Mouse (Mus musculus) liver, embryonic 15.5 days (tissue): ENCODE data around the gene Igbp1b. TPM values are rescaled to one million over a fixed set of nuclear protein-coding genes. Genes with fewer than 3 reads are reported as not detected.

Source experiments
- ATAC-seq: fragments of 200-750 bp; cut with Nextera tagmentation; 2 replicates; pipeline ENCODE4 v1.8.0; 2017; ENCODE audit warnings: moderate number of reproducible peaks, mild to moderate bottlenecking, moderate library complexity; ENCODE audit not compliant: insufficient read depth
- H3K27ac ChIP-seq: fragments of 300-500 bp; sonication (generic); replicated peaks from 2 replicates; pipeline ENCODE4 v1.5.1; 2015; ENCODE audit warnings: mild to moderate bottlenecking, inconsistent platforms
- H3K27me3 ChIP-seq: fragments of 300-500 bp; sonication (generic); 2 replicates; pipeline ENCODE4 v1.6.1; 2015; ENCODE audit warnings: mild to moderate bottlenecking, inconsistent platforms
- H3K36me3 ChIP-seq: fragments of 300-500 bp; sonication (generic); replicated peaks from 2 replicates; pipeline ENCODE4 v1.6.1; 2015; ENCODE audit warnings: moderate library complexity, mild to moderate bottlenecking, inconsistent platforms
- H3K4me1 ChIP-seq: fragments of 300-500 bp; sonication (generic); replicated peaks from 2 replicates; pipeline ENCODE4 v1.6.1; 2015; ENCODE audit warnings: inconsistent platforms
- H3K4me2 ChIP-seq: fragments of 300-500 bp; sonication (generic); 2 replicates; pipeline ENCODE4 v1.6.1; 2015; ENCODE audit warnings: moderate library complexity, mild to moderate bottlenecking, inconsistent platforms
- H3K4me3 ChIP-seq: fragments of 300-500 bp; sonication (generic); replicated peaks from 2 replicates; pipeline ENCODE4 v1.5.1; 2015; ENCODE audit warnings: mild to moderate bottlenecking, inconsistent platforms
- H3K9ac ChIP-seq: fragments of 300-500 bp; sonication (generic); 2 replicates; pipeline ENCODE4 v1.6.1; 2015; ENCODE audit warnings: moderate library complexity, mild to moderate bottlenecking, inconsistent platforms
- H3K9me3 ChIP-seq: fragments of 300-500 bp; sonication (generic); replicated peaks from 2 replicates; pipeline ENCODE4 v1.6.1; 2016; ENCODE audit warnings: inconsistent platforms
- WGBS: fragments of 180-500 bp; shearing (Covaris S2); methylation state at CpG from one replicate; pipeline ENCODE4 v1.1.7; 2015; ENCODE audit warnings: mixed read lengths; ENCODE audit not compliant: insufficient replicate concordance; 5-methylcytosine and 5-hydroxymethylcytosine counted together
- polyA plus RNA-seq: library from polyadenylated mRNA; unstranded; fragments of >200 nt; fragmentation: Nextera tagmentation; extraction: Ambion mirVana; gene quantifications from 2 replicates; pipeline ENCODE4 v1.2.1, GENCODE M21; 2015

The Igbp1b gene
- polyA plus RNA-seq = not detected in 2 replicates

DNA sequence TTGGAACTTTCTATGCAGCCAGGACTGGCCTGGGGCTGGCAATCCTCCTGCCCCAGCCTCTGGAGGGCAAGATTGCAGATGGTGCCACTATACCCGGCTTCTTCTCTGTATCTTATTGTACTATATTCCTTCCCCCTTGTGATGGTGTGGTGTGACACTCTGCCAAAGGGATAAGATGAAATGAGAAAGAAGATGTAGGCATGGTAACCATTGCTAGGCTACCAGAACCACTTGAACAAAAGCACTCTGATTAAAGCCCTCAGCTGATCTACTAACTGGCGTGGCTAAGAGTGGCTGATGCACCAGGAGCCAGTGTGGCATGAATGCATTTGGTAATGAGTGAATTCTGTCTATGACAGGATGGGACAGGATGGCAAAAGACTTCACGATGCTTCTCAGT lies at the start of gene Igbp1b:
Gene Igbp1b (minus strand): TSS at position 29 of the 400 bp plus-strand sequence.
- no peaks in the 10 kb centered on the region for H3K36me3 ChIP-seq
- H3K27me3 ChIP-seq = no peaks in the 10 kb centered on the region
- ATAC-seq = no peak
- H3K4me1 ChIP-seq = no peaks in the 10 kb centered on the region
- no peak within 1 kb of the TSS for H3K4me2 ChIP-seq
- no peak within 1 kb of the TSS for H3K4me3 ChIP-seq
- no peak within 1 kb of the TSS for H3K9ac ChIP-seq
- H3K27ac ChIP-seq = no peak within 1 kb of the TSS
- 61% methylated on average over 3 of the region's 3 CpGs for WGBS
- no peaks in the 10 kb centered on the region for H3K9me3 ChIP-seq

DNA sequence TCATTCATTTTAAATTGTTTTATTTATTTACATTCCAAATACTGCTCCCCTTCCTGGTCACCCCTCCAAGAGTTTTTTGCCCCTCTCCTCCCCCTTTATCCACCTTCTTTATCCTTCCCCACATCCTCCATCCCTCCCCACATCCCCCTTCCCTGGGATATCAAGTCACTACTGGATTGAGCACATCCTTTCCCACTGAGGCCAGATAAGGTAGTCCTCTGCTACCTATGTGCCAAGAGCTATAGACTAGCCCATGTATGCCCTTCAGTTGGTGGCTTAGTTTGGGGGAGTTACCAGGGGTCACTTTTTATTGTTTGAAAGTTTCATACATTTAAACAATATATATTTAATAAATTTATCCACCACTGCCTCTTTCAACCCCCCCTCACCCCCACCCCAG lies 24.6 kb upstream of the Igbp1b start:
- no peak overlapping the region for H3K27ac ChIP-seq
- H3K9ac ChIP-seq = no peak overlapping the region
- H3K4me2 ChIP-seq = no peak overlapping the region
- no peak for ATAC-seq
- no peaks in the 10 kb centered on the region for H3K4me1 ChIP-seq
- no peaks in the 10 kb centered on the region for H3K36me3 ChIP-seq
- no peaks in the 10 kb centered on the region for H3K9me3 ChIP-seq
- no peaks in the 10 kb centered on the region for H3K27me3 ChIP-seq
- H3K4me3 ChIP-seq = no peak overlapping the region

DNA sequence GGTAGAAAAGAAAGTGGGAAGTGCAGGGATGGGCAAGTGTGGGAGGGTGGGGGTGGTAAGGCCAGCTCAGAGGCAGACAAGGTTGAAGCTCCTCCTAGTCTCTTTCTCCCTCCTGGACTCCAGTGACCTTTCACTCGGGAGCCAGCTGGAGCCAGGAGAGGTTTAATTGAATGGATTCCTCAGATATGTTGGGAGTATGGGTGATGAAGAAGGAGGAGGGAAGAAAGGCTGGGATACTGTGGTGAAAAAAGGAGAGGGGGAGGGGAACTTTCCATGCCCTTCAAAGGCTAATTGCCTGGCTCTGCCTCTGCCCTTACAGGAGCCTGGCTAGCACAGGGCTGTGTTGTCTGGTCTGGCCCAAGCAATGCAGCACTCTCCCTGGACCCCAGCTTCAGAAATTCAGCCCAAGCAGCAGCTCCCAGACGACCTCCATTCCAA lies 14.4 kb upstream of the Igbp1b start:
- Histone ChIP-seq H3K4me2 (no peak overlapping the region), H3K27ac (no peak overlapping the region), H3K4me1 (no peaks in the 10 kb centered on the region), H3K27me3 (no peaks in the 10 kb centered on the region), H3K9me3 (no peaks in the 10 kb centered on the region), H3K36me3 (no peaks in the 10 kb centered on the region), H3K4me3 (no peak overlapping the region), H3K9ac (no peak overlapping the region)
- ATAC-seq = no peak
- WGBS = 14% methylated on average over 2 of the region's 2 CpGs

DNA sequence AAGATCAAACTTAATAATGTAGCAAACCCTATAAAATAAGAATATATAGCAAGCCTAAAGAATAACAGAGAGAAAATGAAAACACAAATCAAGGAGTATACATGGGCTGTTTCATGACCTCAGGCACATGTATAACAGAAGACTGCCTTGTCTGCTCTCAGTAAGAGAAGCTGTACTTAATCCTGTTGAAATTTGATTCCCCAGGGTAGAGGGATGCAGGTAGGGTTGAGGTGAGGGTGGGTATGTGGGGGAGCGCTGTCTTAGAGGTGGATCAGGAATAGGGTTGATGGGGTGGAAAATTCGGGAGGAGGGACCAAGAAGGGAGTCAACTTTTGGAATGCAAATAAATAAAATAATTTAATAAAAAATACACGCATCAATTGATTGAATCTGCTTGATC lies 7.1 kb upstream of the Igbp1b start:
- H3K36me3 ChIP-seq = no peaks in the 10 kb centered on the region
- H3K27ac ChIP-seq = no peak overlapping the region
- H3K4me1 ChIP-seq = no peaks in the 10 kb centered on the region
- H3K9me3 ChIP-seq = no peaks in the 10 kb centered on the region
- no peak overlapping the region for H3K4me2 ChIP-seq
- ATAC-seq = no peak
- 55% methylated on average over 3 of the region's 3 CpGs for WGBS
- no peak overlapping the region for H3K4me3 ChIP-seq
- no peaks in the 10 kb centered on the region for H3K27me3 ChIP-seq
- no peak overlapping the region for H3K9ac ChIP-seq

DNA sequence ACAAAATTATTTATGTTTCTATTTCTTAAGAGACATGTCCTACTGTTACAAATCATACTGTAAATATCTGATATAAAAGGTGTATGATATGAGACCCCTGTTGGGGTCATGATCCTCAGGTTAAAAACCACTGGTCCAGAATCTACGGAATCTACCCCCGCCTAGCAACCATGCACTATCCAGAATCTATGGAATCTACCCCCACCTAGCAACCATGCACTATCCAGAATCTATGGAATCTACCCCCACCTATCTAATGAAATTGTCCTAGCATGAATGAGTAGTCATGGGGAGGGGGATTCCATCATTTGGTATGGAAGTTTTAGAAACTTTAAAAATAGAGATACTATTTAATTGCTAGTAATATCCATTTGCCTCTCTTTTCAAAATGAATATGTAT lies 12.7 kb downstream of the Igbp1b start:
- H3K4me1 ChIP-seq = no peaks in the 10 kb centered on the region
- H3K36me3 ChIP-seq = no peaks in the 10 kb centered on the region
- ATAC-seq = no peak
- no peaks in the 10 kb centered on the region for H3K27me3 ChIP-seq
- no peak overlapping the region for H3K4me3 ChIP-seq
- H3K9ac ChIP-seq = no peak overlapping the region
- no peaks in the 10 kb centered on the region for H3K9me3 ChIP-seq
- H3K4me2 ChIP-seq = no peak overlapping the region
- 72% methylated on average over 2 of the region's 2 CpGs for WGBS
- H3K27ac ChIP-seq = no peak overlapping the region

DNA sequence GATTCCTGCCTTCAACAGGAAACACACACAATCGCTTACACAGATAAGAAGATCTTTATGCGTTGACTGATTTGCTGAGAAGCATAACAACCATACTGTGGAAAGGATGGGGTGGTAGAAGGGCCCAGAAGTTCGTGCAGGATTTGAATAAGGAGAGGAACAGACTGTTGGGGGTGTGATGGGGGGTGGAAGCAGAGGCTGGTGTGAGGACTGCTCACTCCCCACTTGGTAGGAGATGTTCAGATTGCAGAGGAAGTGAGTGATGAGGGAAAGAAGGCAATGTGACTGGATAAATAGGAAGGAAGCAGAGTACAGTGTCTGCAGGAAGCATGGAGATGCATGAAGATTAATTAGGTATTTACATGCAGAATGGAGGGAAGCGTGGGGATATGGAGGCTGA lies 19.0 kb downstream of the Igbp1b start:
- Histone ChIP-seq H3K4me3 (no peak overlapping the region), H3K27me3 (no peaks in the 10 kb centered on the region), H3K9me3 (no peaks in the 10 kb centered on the region), H3K9ac (no peak overlapping the region), H3K27ac (no peak overlapping the region), H3K4me2 (no peak overlapping the region), H3K4me1 (no peaks in the 10 kb centered on the region), H3K36me3 (no peaks in the 10 kb centered on the region)
- no peak for ATAC-seq
- WGBS = 33% methylated on average over 4 of the region's 4 CpGs

DNA sequence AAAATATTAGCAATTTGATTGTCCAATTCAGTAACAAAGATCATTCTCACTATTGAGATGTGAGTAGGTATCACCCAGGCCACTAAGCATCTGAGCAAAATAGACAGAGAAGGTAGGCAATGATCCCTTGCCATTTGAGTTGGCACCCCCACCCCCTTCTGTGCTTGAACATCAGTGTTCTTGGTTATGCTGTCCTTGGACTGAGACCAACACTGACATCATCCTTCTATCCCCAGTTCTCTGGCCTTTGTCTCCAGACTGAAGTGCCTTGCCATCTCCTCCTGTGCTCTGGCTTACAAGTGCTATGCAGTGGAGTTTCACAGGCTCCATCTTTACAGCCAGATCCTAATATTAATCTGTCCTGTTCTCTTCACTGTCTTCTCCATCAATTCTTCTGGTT lies 37.6 kb downstream of the Igbp1b start:
- Histone ChIP-seq H3K4me1 (no peaks in the 10 kb centered on the region), H3K27ac (no peak overlapping the region), H3K9me3 (no peaks in the 10 kb centered on the region), H3K27me3 (no peaks in the 10 kb centered on the region), H3K9ac (no peak overlapping the region), H3K4me3 (no peak overlapping the region), H3K4me2 (no peak overlapping the region), H3K36me3 (no peaks in the 10 kb centered on the region)
- no peak for ATAC-seq

DNA sequence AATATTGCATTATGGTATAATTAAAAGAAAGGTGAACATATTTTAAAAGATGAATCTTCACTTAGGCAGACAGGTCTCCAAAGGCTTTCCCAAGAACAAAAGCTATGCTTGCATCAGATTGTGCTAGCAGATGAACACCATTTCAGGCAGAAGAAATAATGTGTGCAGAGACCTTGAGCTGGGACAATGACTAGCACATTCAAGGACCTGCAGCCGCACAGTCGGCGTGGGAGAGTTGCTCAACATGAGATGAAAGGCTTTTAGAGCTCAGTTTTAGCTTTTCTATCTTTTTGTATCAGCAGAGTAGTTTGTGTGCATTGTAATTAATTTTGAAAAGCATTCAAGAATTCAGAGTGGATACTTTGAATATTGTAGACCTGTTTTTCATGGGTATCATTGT lies 39.9 kb downstream of the Igbp1b start:
- Histone ChIP-seq H3K4me3 (no peak overlapping the region), H3K9me3 (no peaks in the 10 kb centered on the region), H3K27ac (no peak overlapping the region), H3K4me1 (no peaks in the 10 kb centered on the region), H3K27me3 (no peaks in the 10 kb centered on the region), H3K9ac (no peak overlapping the region), H3K4me2 (no peak overlapping the region), H3K36me3 (no peaks in the 10 kb centered on the region)
- no peak for ATAC-seq
- WGBS = 58% methylated on average over 3 of the region's 3 CpGs

Other genes starting within 250 kb of the Igbp1b start
- 0.08 and 0.25 TPM in 2 replicates for gene Lmo3, start 76.6 kb downstream of the Igbp1b start, polyA plus RNA-seq